Mouse (Mus musculus): ENCODE results near the gene Gpd1l. TPM values are rescaled to one million over a fixed set of nuclear protein-coding genes. Genes with fewer than 3 reads are reported as not detected.

The Gpd1l gene
- polyA plus RNA-seq, 1 experiment = 3.2 TPM

GRCm38 (mm10) chr9:114925571-114925970 lies 8.2 kb downstream of the Gpd1l start:
- Histone ChIP-seq H3K27me3 (ENCODE audit: control insufficient read depth, insufficient read depth, low read length) (no peaks in the 10 kb centered on the region), H3K36me3 (ENCODE audit: control insufficient read depth, insufficient read depth, low read length) (no peaks in the 10 kb centered on the region), H3K4me3 (ENCODE audit: control insufficient read depth, low read depth, low read length) (no peak overlapping the region), H3K27ac (ENCODE audit: control insufficient read depth, insufficient read depth, low read depth, low read length) (no peak overlapping the region), H3K4me1 (ENCODE audit: control insufficient read depth, insufficient read depth, low read length) (peaks cover 2% of the 10 kb centered on the region; the same call in 1 of the 2 replicates)
- TF ChIP-seq CTCF (IDR thresholded peaks at IDR 0.05; ENCODE audit: control insufficient read depth, insufficient read depth, insufficient replicate concordance, low read depth, low read length) (no peak), POLR2A (IDR thresholded peaks at IDR 0.05; ENCODE audit: control insufficient read depth, low read depth, low read length) (no peak)

- Histone ChIP-seq H3K27ac (ENCODE audit: control insufficient read depth, insufficient read depth, low read depth, low read length) (no peak overlapping the region), H3K27me3 (ENCODE audit: control insufficient read depth, insufficient read depth, low read length) (no peaks in the 10 kb centered on the region), H3K4me1 (ENCODE audit: control insufficient read depth, insufficient read depth, low read length) (peaks cover 2% of the 10 kb centered on the region; the same call in 1 of the 2 replicates)
These were observed 8.7 kb downstream of the Gpd1l start for GRCm38 (mm10) chr9:114925039-114925438.

GRCm38 (mm10) chr9:114924511-114924910 lies 9.3 kb downstream of the Gpd1l start:
- H3K27ac ChIP-seq (ENCODE audit: control insufficient read depth, insufficient read depth, low read depth, low read length) = no peak overlapping the region
- H3K36me3 ChIP-seq (ENCODE audit: control insufficient read depth, insufficient read depth, low read length) = no peaks in the 10 kb centered on the region
- no peak overlapping the region for H3K4me3 ChIP-seq (ENCODE audit: control insufficient read depth, low read depth, low read length)
- no peak for TF ChIP-seq CTCF (IDR thresholded peaks at IDR 0.05; ENCODE audit: control insufficient read depth, insufficient read depth, insufficient replicate concordance, low read depth, low read length)
- TF ChIP-seq POLR2A (IDR thresholded peaks at IDR 0.05; ENCODE audit: control insufficient read depth, low read depth, low read length) = no peak
- H3K4me1 ChIP-seq (ENCODE audit: control insufficient read depth, insufficient read depth, low read length) = peaks cover 2% of the 10 kb centered on the region; the same call in 1 of the 2 replicates
- H3K27me3 ChIP-seq (ENCODE audit: control insufficient read depth, insufficient read depth, low read length) = no peaks in the 10 kb centered on the region

More at GRCm38 (mm10) chr9:114925039-114925438, 8.7 kb downstream of the Gpd1l start:
- Histone ChIP-seq H3K4me3 (ENCODE audit: control insufficient read depth, low read depth, low read length) (no peak overlapping the region), H3K36me3 (ENCODE audit: control insufficient read depth, insufficient read depth, low read length) (no peaks in the 10 kb centered on the region)
- TF ChIP-seq POLR2A (IDR thresholded peaks at IDR 0.05; ENCODE audit: control insufficient read depth, low read depth, low read length) = no peak

GRCm38 (mm10) chr9:114922209-114922608 lies 11.6 kb downstream of the Gpd1l start:
- Histone ChIP-seq H3K27me3 (ENCODE audit: control insufficient read depth, insufficient read depth, low read length) (no peaks in the 10 kb centered on the region), H3K4me1 (ENCODE audit: control insufficient read depth, insufficient read depth, low read length) (peaks cover 2% of the 10 kb centered on the region; the same call in 1 of the 2 replicates), H3K27ac (ENCODE audit: control insufficient read depth, insufficient read depth, low read depth, low read length) (no peak overlapping the region), H3K4me3 (ENCODE audit: control insufficient read depth, low read depth, low read length) (no peak overlapping the region), H3K36me3 (ENCODE audit: control insufficient read depth, insufficient read depth, low read length) (no peaks in the 10 kb centered on the region)
- TF ChIP-seq CTCF (IDR thresholded peaks at IDR 0.05; ENCODE audit: control insufficient read depth, insufficient read depth, insufficient replicate concordance, low read depth, low read length) (no peak), POLR2A (IDR thresholded peaks at IDR 0.05; ENCODE audit: control insufficient read depth, low read depth, low read length) (no peak)

GRCm38 (mm10) chr9:114921352-114922081 lies 12.3 kb downstream of the Gpd1l start:
- no peaks in the 10 kb centered on the region for H3K36me3 ChIP-seq (ENCODE audit: control insufficient read depth, insufficient read depth, low read length)
- peaks cover 2% of the 10 kb centered on the region; the same call in 1 of the 2 replicates for H3K4me1 ChIP-seq (ENCODE audit: control insufficient read depth, insufficient read depth, low read length)
- no peak overlapping the region for H3K27ac ChIP-seq (ENCODE audit: control insufficient read depth, insufficient read depth, low read depth, low read length)
- TF ChIP-seq CTCF (IDR thresholded peaks at IDR 0.05; ENCODE audit: control insufficient read depth, insufficient read depth, insufficient replicate concordance, low read depth, low read length) = no peak
- no peak for TF ChIP-seq POLR2A (IDR thresholded peaks at IDR 0.05; ENCODE audit: control insufficient read depth, low read depth, low read length)
- H3K4me3 ChIP-seq (ENCODE audit: control insufficient read depth, low read depth, low read length) = no peak overlapping the region
- H3K27me3 ChIP-seq (ENCODE audit: control insufficient read depth, insufficient read depth, low read length) = no peaks in the 10 kb centered on the region

GRCm38 (mm10) chr9:114920569-114920968 lies 13.2 kb downstream of the Gpd1l start:
- Histone ChIP-seq H3K27ac (ENCODE audit: control insufficient read depth, insufficient read depth, low read depth, low read length) (no peak overlapping the region), H3K4me3 (ENCODE audit: control insufficient read depth, low read depth, low read length) (no peak overlapping the region), H3K27me3 (ENCODE audit: control insufficient read depth, insufficient read depth, low read length) (no peaks in the 10 kb centered on the region), H3K36me3 (ENCODE audit: control insufficient read depth, insufficient read depth, low read length) (no peaks in the 10 kb centered on the region), H3K4me1 (ENCODE audit: control insufficient read depth, insufficient read depth, low read length) (peaks cover 2% of the 10 kb centered on the region; the same call in 1 of the 2 replicates)
- TF ChIP-seq CTCF (IDR thresholded peaks at IDR 0.05; ENCODE audit: control insufficient read depth, insufficient read depth, insufficient replicate concordance, low read depth, low read length) (no peak), POLR2A (IDR thresholded peaks at IDR 0.05; ENCODE audit: control insufficient read depth, low read depth, low read length) (no peak)

GRCm38 (mm10) chr9:114912680-114913649 lies 20.8 kb downstream of the Gpd1l start:
- H3K27ac ChIP-seq (ENCODE audit: control insufficient read depth, insufficient read depth, low read depth, low read length) = no peak overlapping the region
- TF ChIP-seq CTCF (IDR thresholded peaks at IDR 0.05; ENCODE audit: control insufficient read depth, insufficient read depth, insufficient replicate concordance, low read depth, low read length) = no peak
- no peaks in the 10 kb centered on the region for H3K4me1 ChIP-seq (ENCODE audit: control insufficient read depth, insufficient read depth, low read length)
- no peaks in the 10 kb centered on the region for H3K27me3 ChIP-seq (ENCODE audit: control insufficient read depth, insufficient read depth, low read length)
- H3K36me3 ChIP-seq (ENCODE audit: control insufficient read depth, insufficient read depth, low read length) = no peaks in the 10 kb centered on the region
- H3K4me3 ChIP-seq (ENCODE audit: control insufficient read depth, low read depth, low read length) = no peak overlapping the region
